Mouse (Mus musculus) stomach, postnatal 0 days (tissue): ENCODE measurements around the gene Endov. TPM values are rescaled to one million over a fixed set of nuclear protein-coding genes. Genes with fewer than 3 reads are reported as not detected.

ENCODE experiments used
- ATAC-seq: fragments of 200-750 bp; cut with Nextera tagmentation; 2 replicates; pipeline ENCODE4 v1.8.0; 2017; ENCODE audit not compliant: low FRiP score, low TSS enrichment
- DNase-seq: peaks from one replicate; pipeline ENCODE4 v3.0.0-alpha.2; 2016; ENCODE audit warnings: low spot score
- H3K27ac ChIP-seq: fragments of 300-500 bp; sonication (generic); replicated peaks from 2 replicates; pipeline ENCODE4 v1.5.1; 2014; ENCODE audit warnings: mild to moderate bottlenecking, control low read depth
- H3K27me3 ChIP-seq: fragments of 300-500 bp; sonication (generic); 2 replicates; pipeline ENCODE4 v1.6.1; 2014; ENCODE audit warnings: low read length; ENCODE audit not compliant: control insufficient read depth, insufficient read depth
- H3K36me3 ChIP-seq: fragments of 300-500 bp; sonication (generic); 2 replicates; pipeline ENCODE4 v1.6.1; 2014; ENCODE audit warnings: low read length, mixed read lengths; ENCODE audit not compliant: control insufficient read depth, insufficient read depth
- H3K4me1 ChIP-seq: fragments of 300-500 bp; sonication (generic); replicated peaks from 2 replicates; pipeline ENCODE4 v1.6.1; 2014; ENCODE audit warnings: antibody characterized with exemption; ENCODE audit not compliant: control insufficient read depth, insufficient read depth
- H3K4me2 ChIP-seq: fragments of 300-500 bp; sonication (generic); replicated peaks from 2 replicates; pipeline ENCODE4 v1.6.1; 2014; ENCODE audit warnings: low read depth, mild to moderate bottlenecking, control low read depth, moderate library complexity
- H3K4me3 ChIP-seq: fragments of 300-500 bp; sonication (generic); 2 replicates; pipeline ENCODE4 v1.5.1; 2014; ENCODE audit warnings: low read depth, low read length, control low read depth
- H3K9ac ChIP-seq: fragments of 300-500 bp; sonication (generic); 2 replicates; pipeline ENCODE4 v1.6.1; 2014; ENCODE audit warnings: mild to moderate bottlenecking, low read length, control low read depth, mixed read lengths
- H3K9me3 ChIP-seq: fragments of 300-500 bp; sonication (generic); 2 replicates; pipeline ENCODE4 v1.6.1; 2016; ENCODE audit warnings: low read length; ENCODE audit not compliant: control insufficient read depth
- CTCF ChIP-seq: IDR thresholded peaks from 2 replicates; pipeline ENCODE4 v1.5.1; 2016; ENCODE audit warnings: antibody characterized with exemption, low read depth, mild to moderate bottlenecking, moderate library complexity
- EP300 ChIP-seq: optimal IDR thresholded peaks from 2 replicates; pipeline ENCODE3; 2016; ENCODE audit warnings: antibody characterized with exemption
- WGBS: fragments of 180-500 bp; shearing (Covaris S2); extraction: QIAGEN DNeasy Blood & Tissue Kit; methylation state at CpG from one replicate; pipeline ENCODE4 v1.1.7; 2014; 5-methylcytosine and 5-hydroxymethylcytosine counted together
- polyA plus RNA-seq: library from polyadenylated mRNA; unstranded; fragments of >200 nt; fragmentation: Nextera tagmentation; extraction: Ambion mirVana; gene quantifications from 2 replicates; pipeline ENCODE4 v1.2.1, GENCODE M21; 2015

Endov gene
- polyA plus RNA-seq, 1 experiment from 2014 or later = 9.2 TPM

DNA sequence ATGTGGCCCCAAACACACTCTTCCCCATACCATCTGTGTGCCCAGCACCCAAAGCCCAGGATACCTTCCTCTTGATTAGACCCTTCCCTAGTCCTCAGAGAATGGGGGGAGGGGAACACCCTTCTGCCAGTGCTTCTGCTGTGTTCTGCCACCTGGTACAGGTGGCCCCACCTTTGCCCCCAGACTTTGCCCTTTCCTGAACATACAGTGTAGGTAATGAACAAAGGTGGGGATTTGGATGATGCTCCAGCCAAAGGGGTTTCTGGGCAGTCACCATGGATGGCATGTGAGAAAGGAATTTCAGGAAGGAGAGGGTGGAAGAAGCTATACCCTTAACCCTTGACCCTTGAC lies 29.5 kb downstream of the Endov start:
- Histone ChIP-seq H3K36me3 (no peaks in the 10 kb centered on the region), H3K27me3 (no peaks in the 10 kb centered on the region), H3K4me2 (no peak overlapping the region), H3K9me3 (no peaks in the 10 kb centered on the region), H3K4me3 (no peak overlapping the region), H3K27ac (no peak overlapping the region), H3K4me1 (0 out of 2 replicates have a peak, but pooled peaks cover 3% of the 10 kb centered on the region), H3K9ac (no peak overlapping the region)
- no peak for ATAC-seq
- TF ChIP-seq CTCF (no peak), EP300 (no peak)
- DNase-seq = no peak

DNA sequence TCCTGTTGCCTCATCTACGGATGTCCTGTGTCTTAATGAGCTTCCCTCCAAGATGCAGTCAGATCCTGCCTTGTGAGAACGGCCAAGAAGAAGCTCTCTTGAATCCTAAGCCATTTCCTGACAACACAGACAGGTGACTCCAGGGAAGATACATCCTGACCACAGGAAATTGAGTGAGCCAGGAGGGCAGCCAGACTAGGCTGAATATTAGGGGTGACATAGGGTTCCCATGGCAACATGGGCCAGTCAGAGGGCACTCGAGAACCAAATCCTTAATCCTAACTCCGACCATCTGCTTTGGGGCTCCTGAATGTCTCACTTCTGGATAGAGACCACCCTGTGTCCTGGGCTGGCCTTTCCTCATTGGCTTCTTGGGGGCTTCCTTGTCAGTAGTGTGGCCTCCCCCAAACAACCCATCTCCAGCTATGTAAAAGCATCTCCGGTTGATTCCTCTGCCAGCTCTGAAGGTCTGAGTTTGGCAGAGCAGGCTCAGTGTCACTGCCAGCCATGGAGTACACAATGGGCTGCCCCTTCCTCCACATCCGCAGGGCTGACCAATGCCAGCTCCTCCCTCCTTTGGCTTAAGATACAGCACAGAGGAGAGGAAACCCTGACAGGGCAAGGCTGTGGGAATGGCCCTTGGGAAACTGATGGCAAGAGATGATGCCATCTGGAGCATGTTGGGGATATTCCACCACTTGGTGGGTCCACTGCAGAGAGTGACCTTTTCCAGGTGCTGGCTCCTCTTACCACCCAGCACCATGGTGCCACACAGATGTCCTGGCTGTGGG lies 31.0 kb downstream of the Endov start:
- H3K27ac ChIP-seq = no peak overlapping the region
- no peak for TF ChIP-seq EP300
- TF ChIP-seq CTCF = no peak
- no peak for ATAC-seq
- H3K27me3 ChIP-seq = no peaks in the 10 kb centered on the region
- no peak overlapping the region for H3K4me3 ChIP-seq
- no peaks in the 10 kb centered on the region for H3K36me3 ChIP-seq
- H3K9me3 ChIP-seq = no peaks in the 10 kb centered on the region
- H3K4me1 ChIP-seq = 0 out of 2 replicates have a peak, but pooled peaks cover 3% of the 10 kb centered on the region
- 80% methylated on average over 6 of the region's 6 CpGs for WGBS
- H3K9ac ChIP-seq = no peak overlapping the region
- H3K4me2 ChIP-seq = no peak overlapping the region
- DNase-seq = no peak

DNA sequence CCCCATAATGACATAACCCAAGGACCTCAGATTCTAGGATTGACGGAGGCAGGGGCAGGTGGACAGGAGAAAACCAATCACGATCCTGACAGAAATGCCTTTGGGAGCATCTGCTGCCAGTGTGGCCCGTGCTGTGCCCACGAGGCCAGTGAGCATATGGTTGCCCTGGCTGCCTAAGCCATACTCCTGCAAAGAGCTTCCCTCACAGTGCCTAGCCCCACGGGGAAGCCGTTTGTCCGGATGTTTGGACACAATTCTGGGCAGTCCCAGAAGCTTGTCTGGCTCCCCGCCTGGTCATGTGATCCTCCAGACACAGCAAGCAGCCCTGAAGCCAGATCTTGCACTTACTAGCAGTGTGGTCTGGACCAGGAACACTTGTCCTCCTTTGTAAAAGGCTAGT lies 31.6 kb downstream of the Endov start:
- ATAC-seq = no peak
- DNase-seq = no peak
- 72% methylated on average over 8 of the region's 8 CpGs for WGBS
- Histone ChIP-seq H3K4me1 (0 out of 2 replicates have a peak, but pooled peaks cover 3% of the 10 kb centered on the region), H3K36me3 (no peaks in the 10 kb centered on the region), H3K4me3 (no peak overlapping the region), H3K27ac (no peak overlapping the region), H3K9me3 (no peaks in the 10 kb centered on the region), H3K4me2 (no peak overlapping the region), H3K27me3 (no peaks in the 10 kb centered on the region), H3K9ac (no peak overlapping the region)
- no peak for TF ChIP-seq EP300
- TF ChIP-seq CTCF = no peak

DNA sequence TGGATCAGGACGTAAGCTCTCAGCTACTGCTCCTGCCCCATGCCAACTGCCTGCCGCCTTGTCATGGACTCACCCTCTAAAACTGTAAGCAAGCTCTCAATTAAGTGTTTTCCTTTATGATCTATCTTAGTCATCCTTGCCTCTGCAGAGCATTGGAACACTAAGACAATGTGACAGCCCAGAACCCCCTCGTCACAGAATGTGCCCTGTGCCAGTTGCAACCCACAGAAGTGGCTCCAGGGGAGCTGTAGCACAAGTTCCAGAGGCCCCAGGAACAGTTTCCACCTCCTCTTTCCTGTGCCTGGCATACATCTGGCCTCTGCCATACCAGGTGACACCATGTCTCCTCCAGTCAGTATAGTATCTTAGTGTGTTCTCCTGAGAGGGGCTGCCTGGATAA lies 32.2 kb downstream of the Endov start:
- 83% methylated on average over 3 of the region's 3 CpGs for WGBS
- no peak overlapping the region for H3K9ac ChIP-seq
- H3K36me3 ChIP-seq = no peaks in the 10 kb centered on the region
- H3K4me3 ChIP-seq = no peak overlapping the region
- 0 out of 2 replicates have a peak, but pooled peaks cover 3% of the 10 kb centered on the region for H3K4me1 ChIP-seq
- TF ChIP-seq EP300 (no peak), CTCF (no peak)
- DNase-seq = no peak
- no peaks in the 10 kb centered on the region for H3K9me3 ChIP-seq
- no peak overlapping the region for H3K4me2 ChIP-seq
- no peak for ATAC-seq
- H3K27ac ChIP-seq = no peak overlapping the region
- no peaks in the 10 kb centered on the region for H3K27me3 ChIP-seq

DNA sequence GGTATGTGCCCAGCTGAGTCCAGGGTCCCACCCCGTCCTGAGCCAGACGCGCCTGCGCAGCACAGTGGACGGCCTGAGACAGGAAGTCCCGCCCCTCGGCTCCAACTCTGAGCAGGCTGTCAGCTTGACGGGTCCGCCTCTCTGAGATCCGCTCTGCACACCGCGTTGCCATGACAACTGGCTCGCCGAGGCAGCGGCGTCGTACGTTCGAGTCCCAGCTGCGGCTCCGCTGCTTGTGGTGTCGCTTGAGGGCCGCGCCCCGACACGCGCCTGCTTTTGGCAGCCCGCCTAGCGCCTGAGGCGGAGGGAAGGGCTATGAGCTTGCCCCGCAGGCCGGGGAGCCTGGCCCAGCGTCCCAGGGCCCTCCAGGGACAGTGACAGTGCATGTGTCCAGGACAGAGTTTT lies 33.4 kb downstream of the Endov start:
- 2% methylated on average over 33 of the region's 33 CpGs for WGBS
- DNase-seq (peak; percentile 87), ATAC-seq (peak; percentile 91)
- Histone ChIP-seq H3K4me2 (peak overlapping the region; percentile 65), H3K36me3 (no peaks in the 10 kb centered on the region), H3K27ac (no peak overlapping the region), H3K27me3 (no peaks in the 10 kb centered on the region), H3K9ac (peak overlapping the region; percentile 58), H3K4me3 (peak overlapping the region; percentile 42), H3K9me3 (no peaks in the 10 kb centered on the region), H3K4me1 (0 out of 2 replicates have a peak, but pooled peaks cover 3% of the 10 kb centered on the region)
- TF ChIP-seq EP300 (no peak), CTCF (no peak)
